Comparison of ENCODE assay signal across 16 mouse cellular contexts in genomic region chr7:64900249-64900648, GRCm38 (mm10).
"Had no signal": no experiment of that assay in that cellular context is flagged by ENCODE, and none has a peak within 500 bp of the region (broad histone marks: within the 10 kb centered on the region; RNA-seq: fewer than 3 reads in every experiment).

No protein-coding gene starts in this region.

- H3K4me1 ChIP-seq: megakaryocyte, embryonic 14.5 days; neural tube, embryonic 12.5 days; stomach, embryonic 15.5 days had no signal

- H3K27ac ChIP-seq: lung, embryonic 15.5 days; macrophage; midbrain, embryonic 13.5 days; midbrain, embryonic 15.5 days; neural tube, embryonic 12.5 days; stomach, embryonic 15.5 days; stomach, postnatal 0 days had no signal

- H3K4me3 ChIP-seq: lung, embryonic 15.5 days; megakaryocyte, embryonic 14.5 days; midbrain, embryonic 13.5 days; midbrain, embryonic 15.5 days; neural tube, embryonic 12.5 days; stomach, embryonic 15.5 days had no signal

- ATAC-seq: lung, postnatal 0 days; midbrain, embryonic 13.5 days; midbrain, embryonic 15.5 days had no signal

- H3K4me2 ChIP-seq: lung, embryonic 15.5 days; midbrain, embryonic 11.5 days; midbrain, embryonic 13.5 days; midbrain, embryonic 15.5 days; neural tube, embryonic 12.5 days; stomach, embryonic 15.5 days had no signal

- H3K9me3 ChIP-seq: lung, embryonic 15.5 days; midbrain, embryonic 13.5 days; midbrain, embryonic 15.5 days; neural tube, embryonic 12.5 days; stomach, embryonic 15.5 days had no signal

- H3K9ac ChIP-seq: lung, embryonic 15.5 days; midbrain, embryonic 13.5 days; midbrain, embryonic 15.5 days; neural tube, embryonic 12.5 days; stomach, embryonic 15.5 days had no signal

- H3K36me3 ChIP-seq: lung, embryonic 15.5 days; midbrain, embryonic 13.5 days; midbrain, embryonic 15.5 days; neural tube, embryonic 12.5 days; stomach, embryonic 15.5 days had no signal

- H3K27me3 ChIP-seq: lung, embryonic 15.5 days; megakaryocyte, embryonic 14.5 days; midbrain, embryonic 13.5 days; midbrain, embryonic 15.5 days; neural tube, embryonic 12.5 days; stomach, embryonic 15.5 days had no signal

- DNase-seq: lung, postnatal 14 days; lung, postnatal 36 days; right cerebral cortex, postnatal 14 days; thymus, adult 2 months; thymus, postnatal 25 days; thymus, postnatal 4 days had no signal
